Mouse (Mus musculus) liver, embryonic 14.5 days (tissue): ENCODE results near the gene Bpifa1. TPM values are rescaled to one million over a fixed set of nuclear protein-coding genes. Genes with fewer than 3 reads are reported as not detected.
"Not testable (repeated sequence)": the region's sequence is repeated elsewhere in the genome, so short reads cannot be mapped to it uniquely, and the experiment has no call there.

Experiments
- ATAC-seq: fragments of 200-750 bp; cut with Nextera tagmentation; 2 replicates; pipeline ENCODE4 v1.8.0; 2017; ENCODE audit warnings: moderate number of reproducible peaks, mild to moderate bottlenecking, moderate library complexity; ENCODE audit not compliant: insufficient read depth
- DNase-seq, 3 experiments: peaks; one replicate each; pipeline ENCODE4 v3.0.0-alpha.2; 2012 to 2013; ENCODE audit warnings: low read depth in 3 of 3, low spot score in 3 of 3
- H3K27ac ChIP-seq: fragments of 300-500 bp; sonication (generic); 2 replicates; pipeline ENCODE4 v1.5.1; 2014; ENCODE audit warnings: moderate library complexity, mild to moderate bottlenecking, control low read depth, inconsistent platforms
- H3K27me3 ChIP-seq: fragments of 300-500 bp; sonication (generic); 2 replicates; pipeline ENCODE4 v1.6.1; 2014; ENCODE audit warnings: mild to moderate bottlenecking, low read length, moderate library complexity; ENCODE audit not compliant: control insufficient read depth, insufficient read depth
- H3K36me3 ChIP-seq: fragments of 300-500 bp; sonication (generic); replicated peaks from 2 replicates; pipeline ENCODE4 v1.6.1; 2014; ENCODE audit warnings: low read depth; ENCODE audit not compliant: control insufficient read depth, insufficient read depth
- H3K4me1 ChIP-seq, 2 experiments: fragments of 200-500 bp in 1 of 2; fragments of 300-500 bp in 1 of 2; sonication (generic) in 1 of 2; replicated peaks; 2 replicates each; pipeline ENCODE4 v1.6.1; 2012 to 2014; ENCODE audit warnings: antibody characterized with exemption in 1 of 2, inconsistent platforms in 1 of 2, low read length in 1 of 2; ENCODE audit not compliant: control insufficient read depth in 2 of 2, insufficient read depth in 2 of 2
- H3K4me2 ChIP-seq: fragments of 300-500 bp; sonication (generic); 2 replicates; pipeline ENCODE4 v1.6.1; 2014; ENCODE audit warnings: low read depth, mild to moderate bottlenecking, control low read depth, moderate library complexity
- H3K4me3 ChIP-seq, 2 experiments: fragments of 200-500 bp in 1 of 2; fragments of 300-500 bp in 1 of 2; sonication (generic) in 1 of 2; 2 replicates each; pipeline ENCODE4 v1.5.1; 2012 to 2014; ENCODE audit warnings: low read depth in 2 of 2, low read length in 2 of 2, mild to moderate bottlenecking in 2 of 2, control low read depth in 1 of 2, inconsistent platforms in 1 of 2, moderate library complexity in 1 of 2; ENCODE audit not compliant: insufficient read depth in 1 of 2
- H3K9ac ChIP-seq: fragments of 300-500 bp; sonication (generic); replicated peaks from 2 replicates; pipeline ENCODE4 v1.6.1; 2014; ENCODE audit warnings: mild to moderate bottlenecking, control low read depth, moderate library complexity
- H3K9me3 ChIP-seq: fragments of 300-500 bp; sonication (generic); 2 replicates; pipeline ENCODE4 v1.6.1; 2016; ENCODE audit warnings: low read length, mixed read lengths; ENCODE audit not compliant: control insufficient read depth
- CTCF ChIP-seq: IDR thresholded peaks from 2 replicates; pipeline ENCODE4 v1.5.1; 2016; ENCODE audit warnings: antibody characterized with exemption, low read depth, control low read depth
- EP300 ChIP-seq: IDR thresholded peaks from 2 replicates; pipeline ENCODE4 v1.6.1; 2016; ENCODE audit warnings: antibody characterized with exemption, low read depth
- WGBS: fragments of 180-500 bp; shearing (Covaris S2); extraction: QIAGEN DNeasy Blood & Tissue Kit; methylation state at CpG from one replicate; pipeline ENCODE4 v1.1.7; 2014; ENCODE audit not compliant: insufficient replicate concordance; 5-methylcytosine and 5-hydroxymethylcytosine counted together
- polyA plus RNA-seq, 2 experiments: library from polyadenylated mRNA; depleted of rRNA in 1 of 2; stranded (reverse) in 1 of 2; unstranded in 1 of 2; fragments of >200 nt; fragmentation: Nextera tagmentation in 1 of 2; extraction: Ambion mirVana in 1 of 2; gene quantifications; 2 replicates each; pipeline versions ENCODE4 v1.2.1 to v1.2.3; 2012 to 2014

Gene Bpifa1
- polyA plus RNA-seq, 2 experiments = 0.06 TPM; not detected in 1

GRCm38 (mm10) chr2:154171621-154172020 lies 28.9 kb downstream of the Bpifa1 start:
- no peak for ATAC-seq
- Histone ChIP-seq H3K9me3 (no peaks in the 10 kb centered on the region), H3K4me2 (no peak overlapping the region), H3K4me1 (peaks cover 0 to 2% of the 10 kb centered on the region in 2 experiments; a peak in 1 of 4 replicates), H3K27me3 (no peaks in the 10 kb centered on the region), H3K9ac (no peak overlapping the region), H3K4me3 (no peak overlapping the region), H3K36me3 (no peaks in the 10 kb centered on the region), H3K27ac (no peak overlapping the region)
- no peak for DNase-seq
- WGBS = 61% methylated on average over 6 of the region's 6 CpGs
- TF ChIP-seq EP300 = no peak
- TF ChIP-seq CTCF = no peak

DNA sequence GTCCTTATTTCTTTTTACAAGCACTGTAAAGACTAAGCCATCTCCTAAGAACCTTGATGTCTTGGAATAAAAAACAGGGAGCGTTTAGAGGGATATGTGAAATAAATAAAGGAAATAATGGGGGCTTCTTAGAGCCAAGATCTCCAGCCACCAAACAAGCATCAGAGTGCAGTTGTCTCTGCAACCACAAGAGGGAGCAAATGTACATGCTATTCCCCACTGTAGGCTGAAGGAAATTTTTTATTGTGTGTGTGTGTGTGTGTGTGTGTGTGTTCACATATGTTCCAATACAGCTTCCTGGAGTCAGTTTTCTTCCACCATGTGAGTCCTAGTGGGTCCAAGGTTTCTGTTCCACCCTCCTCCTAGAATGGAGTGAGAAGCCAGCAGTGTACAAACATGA lies 30.6 kb downstream of the Bpifa1 start:
- Histone ChIP-seq H3K4me1 (peaks cover 0 to 2% of the 10 kb centered on the region in 2 experiments; a peak in 1 of 4 replicates), H3K9me3 (no peaks in the 10 kb centered on the region), H3K9ac (no peak overlapping the region), H3K4me3 (no peak overlapping the region), H3K36me3 (no peaks in the 10 kb centered on the region), H3K27ac (no peak overlapping the region), H3K4me2 (no peak overlapping the region), H3K27me3 (no peaks in the 10 kb centered on the region)
- TF ChIP-seq EP300 = no peak
- peak; percentile 72 for TF ChIP-seq CTCF
- 24% methylated on average over 1 of the region's 1 CpGs for WGBS
- ATAC-seq (no peak), DNase-seq (no peak)

GRCm38 (mm10) chr2:154181900-154182299 lies 39.2 kb downstream of the Bpifa1 start:
- not testable (repeated sequence) for DNase-seq, H3K4me1 ChIP-seq, ATAC-seq, H3K4me2 ChIP-seq, H3K27ac ChIP-seq, H3K9ac ChIP-seq, H3K4me3 ChIP-seq, H3K27me3 ChIP-seq, H3K36me3 ChIP-seq, H3K9me3 ChIP-seq
- WGBS = 54% methylated on average over 7 of the region's 7 CpGs

- WGBS = 48% methylated on average over 4 of the region's 4 CpGs
These were observed 40.4 kb downstream of the Bpifa1 start for GRCm38 (mm10) chr2:154183061-154183460.

DNA sequence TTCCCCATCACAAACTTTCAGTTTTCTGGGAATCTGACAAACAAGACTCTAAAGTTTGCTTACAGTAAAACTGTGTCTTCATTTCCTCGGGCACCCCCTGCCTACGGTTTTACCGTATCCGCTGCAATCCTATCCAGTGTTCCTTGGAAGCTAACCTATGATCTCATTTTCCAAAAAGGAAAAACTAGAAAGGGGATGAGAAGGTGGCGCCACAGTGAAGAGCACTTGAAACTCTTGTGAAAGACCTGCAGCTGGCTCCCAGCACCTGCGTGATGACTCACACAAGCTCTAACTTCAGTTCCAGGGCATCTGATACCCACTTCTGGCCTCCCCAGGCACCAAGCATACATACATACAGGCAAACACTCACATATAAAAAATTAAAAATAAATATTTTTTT lies 42.6 kb downstream of the Bpifa1 start:
- TF ChIP-seq CTCF = no peak
- TF ChIP-seq EP300 = no peak
- Histone ChIP-seq H3K27me3 (no peaks in the 10 kb centered on the region), H3K9me3 (no peaks in the 10 kb centered on the region), H3K27ac (no peak overlapping the region), H3K4me2 (no peak overlapping the region), H3K4me1 (no peaks in the 10 kb centered on the region), H3K36me3 (no peaks in the 10 kb centered on the region), H3K9ac (no peak overlapping the region), H3K4me3 (no peak overlapping the region)
- 77% methylated on average over 6 of the region's 6 CpGs for WGBS
- ATAC-seq (no peak), DNase-seq (no peak)

More at GRCm38 (mm10) chr2:154183061-154183460, 40.4 kb downstream of the Bpifa1 start:
- not testable (repeated sequence) for H3K9ac ChIP-seq, ATAC-seq, H3K4me2 ChIP-seq, H3K27me3 ChIP-seq, H3K4me1 ChIP-seq, DNase-seq, H3K36me3 ChIP-seq, H3K4me3 ChIP-seq, H3K27ac ChIP-seq, H3K9me3 ChIP-seq
